Mouse (Mus musculus): ENCODE data around the gene Ep300.

Gene Ep300

DNA sequence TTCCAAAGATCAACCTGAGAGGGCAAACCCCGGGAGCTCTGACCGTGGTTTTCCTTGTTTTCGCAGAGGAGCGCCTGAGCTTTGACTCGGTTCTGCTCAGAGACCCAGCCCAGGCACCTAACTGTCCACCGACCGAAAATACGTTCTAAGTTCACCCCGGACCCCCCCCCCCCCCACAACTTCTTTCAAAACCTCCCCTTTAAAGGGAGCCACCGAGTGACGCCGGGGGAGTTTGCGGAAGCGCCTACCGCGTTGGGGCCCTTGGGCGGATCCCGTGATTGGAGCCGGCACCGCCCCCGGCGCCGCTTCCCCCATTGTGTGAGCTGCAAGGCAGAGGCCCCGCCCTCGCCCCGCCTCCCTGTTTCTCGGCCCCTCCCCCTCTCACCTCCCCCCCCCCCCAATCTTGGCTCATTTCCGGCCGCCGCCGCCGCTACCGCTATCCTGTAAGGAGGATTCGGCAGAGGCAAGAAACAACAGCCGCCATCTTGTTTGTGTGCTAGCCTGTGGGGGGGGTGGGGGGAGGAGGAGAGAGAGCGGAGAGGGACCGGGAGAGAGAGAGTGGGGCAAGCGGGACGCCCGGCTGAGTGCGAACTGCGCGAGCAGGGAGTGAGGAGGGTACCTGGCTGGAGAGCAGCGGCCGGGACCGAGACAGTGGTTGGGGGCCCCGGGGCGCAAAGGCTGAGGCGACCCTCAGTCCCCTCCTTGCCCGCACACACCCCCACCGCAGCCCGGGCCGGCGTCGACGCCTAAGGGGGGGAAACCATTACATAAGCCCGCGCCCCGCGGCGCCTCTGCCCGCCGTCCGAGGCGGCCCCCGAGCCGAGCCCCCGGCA is at the start of gene Ep300:
TSS of gene Ep300 (plus strand) at position 439 of the 833 bp plus-strand sequence.
- in situ Hi-C loops (cut with MboI, MseI): loop anchor here (5.0 kb wide), 1 partner anchor 123 kb away; no protein-coding TSS in a partner anchor

DNA sequence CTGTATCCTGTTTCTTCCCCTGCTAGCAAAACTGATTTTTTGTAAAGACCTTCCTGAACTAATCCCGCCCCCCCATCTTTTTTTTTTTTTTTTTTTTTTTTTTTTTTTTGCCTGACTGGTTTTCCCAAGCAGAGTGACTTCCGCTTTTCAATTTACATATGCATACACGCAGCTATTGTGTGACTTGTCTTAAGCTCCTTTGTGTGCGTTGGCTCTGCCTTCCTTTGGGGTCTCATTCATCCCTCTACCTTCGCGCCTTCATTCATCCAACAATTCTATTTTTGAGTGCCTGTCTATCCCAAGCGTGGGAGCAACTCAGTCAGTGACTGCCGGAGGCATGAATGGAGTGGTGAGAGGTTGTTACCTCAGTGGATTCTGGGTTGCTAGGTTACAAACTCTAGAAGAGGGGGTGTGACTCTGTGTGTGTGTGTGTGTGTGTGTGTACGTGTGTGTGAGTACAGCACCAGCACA is 49.2 kb upstream of the Ep300 start:
- in situ Hi-C loops (cut with MboI, MseI): no loop called here

DNA sequence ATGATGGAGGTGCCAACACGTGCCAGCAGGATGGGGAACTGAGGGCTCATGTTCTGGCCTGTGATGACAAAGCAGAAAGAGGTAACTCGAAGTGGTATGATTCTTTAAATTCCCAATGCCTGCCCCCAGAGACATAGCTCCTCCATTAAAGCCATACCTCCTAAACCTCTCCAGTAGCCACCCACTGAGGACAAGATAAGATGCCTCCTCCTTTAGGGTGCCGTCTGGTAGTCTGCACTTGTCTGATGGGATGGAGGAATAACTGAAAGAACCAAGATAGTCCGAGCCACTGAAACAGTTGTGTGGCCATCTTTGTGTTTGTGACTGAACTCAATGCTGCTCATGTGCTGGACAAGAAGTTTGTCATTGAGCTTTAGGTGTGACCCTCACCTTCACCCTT is 47.0 kb upstream of the Ep300 start:
- in situ Hi-C loops (cut with MboI, MseI): no loop called here

DNA sequence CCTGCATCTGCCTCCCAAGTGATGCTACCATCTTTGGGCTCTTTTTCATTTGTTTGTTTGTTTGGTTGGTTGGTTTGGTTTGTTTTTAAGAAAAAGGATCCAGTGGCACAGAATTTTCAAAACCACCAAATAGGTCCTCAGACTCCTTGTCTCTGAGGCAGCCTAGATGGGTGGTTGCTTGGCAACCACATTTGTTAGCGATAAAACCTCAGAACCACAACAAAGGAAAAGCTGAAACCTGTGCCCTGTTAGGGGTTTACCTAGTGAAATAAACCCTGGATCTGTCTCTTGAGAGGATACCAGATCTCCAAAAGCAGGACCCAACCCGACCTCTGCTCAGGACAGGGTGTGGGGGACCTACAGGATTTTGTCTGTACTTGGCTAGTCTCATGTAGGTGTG is 45.6 kb upstream of the Ep300 start:
- in situ Hi-C loops (cut with MboI, MseI): no loop called here

DNA sequence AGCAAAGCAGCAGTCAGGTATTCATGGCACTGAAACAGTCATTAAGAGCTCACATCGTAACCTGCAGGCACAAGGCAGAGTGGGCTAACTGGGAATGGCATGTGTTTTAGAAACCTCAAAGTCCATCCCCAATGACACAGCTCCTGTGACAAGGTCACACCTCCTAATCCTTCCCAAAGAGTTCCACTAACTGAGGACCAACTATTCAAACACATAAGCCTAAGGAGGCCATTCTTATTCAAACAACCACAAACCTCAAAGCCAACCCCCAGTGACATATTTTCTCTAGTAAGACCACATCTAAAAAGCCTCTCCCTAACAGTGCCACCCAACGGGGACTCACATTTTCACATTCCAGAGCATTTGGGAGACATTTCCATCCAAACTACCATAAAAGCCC is 40.2 kb upstream of the Ep300 start:
- in situ Hi-C loops (cut with MboI, MseI): loop anchor here (5.0 kb wide), 1 partner anchor 32 kb away; no protein-coding TSS in a partner anchor

DNA sequence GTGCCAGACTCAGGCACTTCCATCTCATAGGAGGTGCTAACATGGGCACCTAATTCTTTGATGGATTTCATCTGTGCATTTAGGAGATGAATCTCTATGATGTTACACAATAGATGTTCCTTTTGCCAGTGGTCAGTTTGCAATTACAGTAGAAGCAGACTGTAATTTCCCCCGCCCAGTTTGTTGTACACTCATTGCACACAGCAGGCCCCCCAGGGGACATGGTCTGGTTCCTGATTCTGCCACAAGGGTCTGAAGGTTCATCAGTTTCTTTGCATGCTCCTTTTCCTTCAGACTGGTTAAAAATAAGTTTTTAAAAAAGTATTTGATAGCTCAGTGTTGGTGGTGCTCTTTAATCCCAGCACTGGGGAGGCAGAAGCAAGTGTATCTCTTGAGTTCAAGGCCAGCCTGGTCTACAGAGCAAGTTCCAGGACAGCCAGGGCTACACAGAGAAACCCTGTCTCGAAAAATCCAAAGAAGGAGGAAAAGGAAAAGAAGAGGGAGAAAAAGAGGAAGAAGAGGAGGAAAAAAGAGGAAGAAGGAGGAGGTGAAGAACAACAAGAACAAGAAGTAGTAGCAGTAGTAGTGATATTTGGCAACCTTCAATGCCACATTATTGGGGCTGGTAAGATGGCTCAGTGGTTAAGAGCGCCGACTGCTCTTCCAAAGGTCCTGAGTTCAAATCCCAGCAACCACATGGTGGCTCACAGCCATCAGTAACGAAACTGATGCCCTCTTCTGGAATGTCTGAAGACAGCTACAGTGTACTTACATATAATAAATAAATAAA is 39.6 kb upstream of the Ep300 start:
- in situ Hi-C loops (cut with MboI, MseI): no loop called here

DNA sequence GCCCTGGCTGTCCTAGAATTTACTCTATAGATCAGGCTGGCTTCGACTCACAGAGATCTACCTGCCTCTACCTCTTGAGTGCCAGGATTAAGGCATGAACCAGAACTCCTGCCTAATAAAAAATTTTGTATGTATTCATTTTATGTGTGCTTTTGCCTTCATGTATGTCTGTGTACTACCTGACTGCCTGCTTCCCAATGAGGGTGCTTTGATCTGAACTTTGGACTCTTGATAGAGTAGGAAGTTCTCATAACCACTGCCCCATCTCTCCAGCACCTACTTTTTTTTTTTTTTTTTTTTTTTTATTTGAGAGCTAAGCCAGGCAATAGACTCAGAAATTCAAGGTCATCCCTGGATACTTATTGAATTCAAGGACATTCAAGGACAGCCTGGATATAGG is 31.7 kb upstream of the Ep300 start:
- in situ Hi-C loops (cut with MboI, MseI): no loop called here

DNA sequence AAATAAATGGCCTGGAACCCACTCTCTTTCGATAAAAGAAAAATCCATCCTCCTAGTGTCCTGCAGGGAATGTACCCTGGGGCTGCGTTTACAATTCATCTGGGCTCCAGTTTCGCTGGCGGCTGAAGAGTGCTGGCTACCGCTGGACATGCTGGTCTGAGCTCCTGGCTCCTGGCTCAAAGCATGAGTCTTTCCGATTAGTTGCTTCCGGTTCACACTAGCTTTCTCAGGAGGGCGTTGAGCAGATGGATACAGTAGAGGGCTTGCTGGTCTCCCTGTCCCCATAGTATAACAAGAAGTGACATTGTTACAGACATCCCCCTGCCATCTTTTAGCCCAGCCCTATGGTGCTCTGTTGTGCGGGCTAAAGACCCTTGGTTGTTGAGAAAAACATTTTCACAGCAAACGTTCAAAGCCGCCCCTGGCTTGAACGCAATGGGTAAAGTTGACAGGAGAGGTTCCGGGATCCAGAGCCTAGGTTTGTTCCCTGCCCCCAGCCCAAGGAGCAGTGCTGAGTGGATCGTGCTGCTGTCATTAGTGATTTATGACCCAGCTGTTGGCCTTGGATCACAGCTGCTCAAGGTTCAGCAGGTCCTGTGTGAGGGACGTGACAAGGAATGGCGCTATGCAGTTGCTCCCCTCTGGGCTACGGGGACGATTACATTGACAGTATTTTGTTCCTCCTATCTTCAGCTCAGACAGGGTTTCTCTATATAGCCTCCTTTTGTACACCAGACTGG is 30.4 kb upstream of the Ep300 start:
- in situ Hi-C loops (cut with MboI, MseI): no loop called here

DNA sequence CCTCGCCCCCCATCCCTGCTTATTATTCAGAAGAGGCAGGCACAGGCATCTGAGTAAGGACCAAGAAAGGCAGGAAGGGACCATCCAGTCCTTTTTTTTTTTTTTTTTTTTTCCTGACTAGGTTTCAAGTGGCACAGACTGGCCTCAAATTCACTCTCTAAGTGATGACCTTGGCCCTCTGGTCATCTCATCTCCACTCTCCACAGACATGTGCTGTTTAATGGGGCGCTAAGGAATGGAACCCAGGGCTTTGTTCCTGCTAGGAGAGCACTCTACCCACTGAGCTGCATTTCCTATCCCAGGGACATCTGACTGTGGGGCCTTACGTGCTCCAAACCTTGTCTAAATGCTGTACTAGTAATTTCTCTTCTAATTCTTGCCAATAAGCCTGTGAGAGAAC is 29.2 kb upstream of the Ep300 start:
- in situ Hi-C loops (cut with MboI, MseI): no loop called here

DNA sequence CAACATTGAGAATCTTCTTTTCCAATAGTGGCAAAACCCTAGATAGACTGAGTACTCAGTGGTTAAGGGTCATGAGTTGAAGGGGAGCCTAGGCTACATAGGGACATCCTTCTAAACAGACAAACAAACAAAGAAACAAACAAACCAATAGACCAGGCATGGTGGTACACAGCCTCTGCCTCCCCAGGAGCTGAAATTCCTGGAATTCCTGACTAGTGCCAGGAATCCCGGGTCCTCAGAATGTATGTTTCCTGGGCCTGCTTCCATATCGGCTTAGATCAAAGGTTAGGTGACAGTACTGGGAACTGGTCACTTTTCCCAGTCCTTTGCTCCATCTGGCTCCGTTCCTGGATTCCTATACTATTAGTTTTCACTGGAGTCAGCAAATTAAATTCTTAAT is 23.6 kb upstream of the Ep300 start:
- in situ Hi-C loops (cut with MboI, MseI): no loop called here

DNA sequence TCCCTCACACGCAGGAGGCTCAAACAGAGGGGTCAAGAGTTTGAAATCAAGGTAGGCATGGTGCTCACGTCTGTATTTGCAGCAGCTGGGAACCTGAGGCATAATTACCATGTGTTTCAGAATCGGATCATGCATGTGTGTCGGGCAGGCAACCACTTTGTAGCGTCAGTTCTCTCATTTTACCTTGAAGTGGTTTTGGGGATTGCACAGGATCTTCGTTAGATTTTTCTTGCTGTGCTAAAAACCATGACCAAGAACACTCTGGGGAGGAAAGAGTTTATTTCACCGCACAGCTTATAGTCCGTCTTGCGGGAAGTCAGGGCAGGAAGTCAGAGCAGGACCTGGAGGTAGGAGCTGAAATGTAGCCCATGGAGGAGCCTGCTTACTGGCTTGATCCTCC is 23.2 kb upstream of the Ep300 start:
- in situ Hi-C loops (cut with MboI, MseI): no loop called here

DNA sequence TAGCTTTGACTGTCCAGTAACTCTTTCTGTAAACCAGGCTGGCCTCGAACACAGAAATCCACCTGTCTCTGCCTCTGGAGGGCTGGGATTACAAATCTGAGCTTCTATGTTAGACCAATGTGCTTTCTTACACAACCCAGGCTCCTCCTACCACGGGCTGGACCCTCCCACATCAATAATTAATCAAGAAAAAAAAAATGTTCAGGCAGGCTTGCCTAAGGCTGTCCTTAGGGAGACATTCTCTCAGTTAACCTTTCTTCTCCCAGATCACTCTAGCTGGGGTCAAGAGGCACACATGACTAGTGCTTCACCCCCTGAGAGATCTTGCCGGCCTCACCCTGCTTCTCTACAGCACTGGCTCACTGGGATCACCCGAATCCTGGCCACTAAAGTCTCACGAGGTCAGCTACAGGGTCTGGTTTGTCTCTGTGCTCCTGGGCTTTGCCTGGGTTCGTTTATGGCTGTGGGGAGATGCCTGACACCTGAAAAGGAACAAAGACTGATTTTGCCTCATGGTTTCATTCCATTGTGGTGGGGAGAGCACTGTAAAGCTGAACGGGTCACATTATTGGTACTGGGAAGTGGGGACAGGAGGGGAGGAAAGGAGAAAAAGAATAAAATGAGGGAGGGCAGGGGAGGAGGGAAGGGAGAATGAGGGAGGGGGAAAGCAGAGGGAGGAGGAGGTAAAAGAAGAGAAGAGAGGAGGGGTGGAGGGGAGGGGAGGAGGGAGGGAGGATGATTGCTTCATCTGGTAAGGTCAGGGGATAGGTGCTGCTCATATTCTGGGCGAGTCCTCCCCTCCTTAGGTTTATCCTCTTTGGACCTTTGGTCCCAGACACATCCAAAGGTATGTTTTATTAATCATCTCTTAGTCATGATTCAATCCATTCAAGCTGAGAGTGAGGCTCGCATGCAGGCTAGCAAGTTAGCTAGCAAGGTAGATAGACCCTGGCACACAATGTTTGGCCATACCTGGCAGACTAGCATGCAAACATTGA is 22.4 kb upstream of the Ep300 start:
- in situ Hi-C loops (cut with MboI, MseI): no loop called here

DNA sequence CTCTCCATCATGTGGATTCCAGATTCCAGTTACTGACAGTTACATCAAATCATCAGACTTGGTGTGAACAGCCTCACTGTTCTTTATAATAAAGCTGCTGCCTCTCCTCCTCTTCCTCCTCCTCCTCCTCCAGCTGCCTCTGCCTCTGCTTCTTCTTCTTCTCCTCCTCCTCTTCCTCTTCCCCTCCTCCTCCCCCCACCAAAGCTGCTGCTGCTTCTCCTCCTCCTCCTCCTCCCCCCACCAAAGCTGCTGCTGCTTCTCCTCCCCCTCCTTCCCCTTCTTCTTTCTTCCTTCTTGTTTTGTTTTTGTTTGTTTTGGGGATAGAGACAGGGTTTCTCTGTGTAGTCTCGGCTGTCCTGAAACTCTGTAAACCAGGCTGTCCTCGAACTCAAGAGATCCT is 17.1 kb upstream of the Ep300 start:
- in situ Hi-C loops (cut with MboI, MseI): no loop called here

DNA sequence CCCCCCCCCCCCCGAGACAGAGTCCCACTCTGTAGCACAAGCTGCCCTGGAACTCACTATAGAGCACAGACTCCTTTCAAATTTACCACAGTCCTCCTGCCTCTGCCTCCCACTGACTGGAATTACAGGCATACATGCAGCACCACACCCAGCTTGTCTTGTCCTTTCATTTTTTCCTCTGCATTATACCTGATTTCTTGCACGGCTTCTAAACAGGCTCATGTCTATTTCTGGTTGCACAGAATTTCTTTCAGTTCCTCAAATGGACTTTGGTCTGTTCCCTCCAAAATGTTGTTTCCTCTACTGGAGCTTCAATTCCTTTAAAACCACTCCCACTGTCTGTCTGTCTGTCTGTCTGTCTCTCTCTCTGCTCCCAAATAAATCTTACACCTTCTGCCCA is 16.6 kb upstream of the Ep300 start:
- in situ Hi-C loops (cut with MboI, MseI): no loop called here

DNA sequence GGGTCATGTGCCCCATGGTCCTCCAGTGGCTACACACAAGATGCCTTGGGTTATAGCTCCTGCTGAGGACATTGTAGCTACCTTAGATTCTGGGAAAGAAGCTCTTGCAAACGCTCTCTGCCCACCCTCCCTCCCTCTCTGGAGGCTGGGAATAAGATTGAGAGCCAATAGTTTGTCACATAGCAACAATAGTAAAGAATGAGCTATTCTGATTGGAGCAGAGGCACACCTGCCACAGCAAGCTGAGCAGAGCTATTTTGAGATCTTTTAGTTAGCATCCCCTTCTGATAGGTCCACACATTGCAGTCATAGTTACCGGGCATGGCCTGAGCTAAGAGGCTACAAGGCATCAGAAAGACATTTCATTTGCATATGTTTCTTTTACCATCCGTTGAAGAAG is 8.2 kb upstream of the Ep300 start:
- in situ Hi-C loops (cut with MboI, MseI): loop anchor here (5.0 kb wide), 1 partner anchor 35 kb away; no protein-coding TSS in a partner anchor

DNA sequence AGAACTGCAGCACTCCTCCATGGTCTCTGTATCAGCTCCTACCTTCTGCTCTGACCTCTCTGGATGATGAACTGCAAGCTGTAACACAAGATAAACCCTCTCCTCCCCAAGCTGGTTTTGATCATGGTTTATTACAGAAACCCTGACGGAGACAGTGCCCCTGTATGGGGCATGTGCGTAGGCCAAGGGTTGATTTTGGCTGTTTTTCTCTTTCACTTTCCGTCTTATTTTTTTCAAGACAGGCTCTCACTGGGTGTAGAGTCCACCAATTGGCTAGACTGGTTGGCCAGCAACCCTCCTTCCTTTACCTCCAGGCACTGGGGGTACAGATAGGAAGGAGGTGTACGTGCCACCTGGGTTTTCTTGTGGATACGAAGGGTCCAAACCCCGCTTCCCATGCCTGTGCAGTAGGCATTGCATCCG is 7.4 kb upstream of the Ep300 start:
- in situ Hi-C loops (cut with MboI, MseI): loop anchor here (5.0 kb wide), 1 partner anchor 35 kb away; no protein-coding TSS in a partner anchor

DNA sequence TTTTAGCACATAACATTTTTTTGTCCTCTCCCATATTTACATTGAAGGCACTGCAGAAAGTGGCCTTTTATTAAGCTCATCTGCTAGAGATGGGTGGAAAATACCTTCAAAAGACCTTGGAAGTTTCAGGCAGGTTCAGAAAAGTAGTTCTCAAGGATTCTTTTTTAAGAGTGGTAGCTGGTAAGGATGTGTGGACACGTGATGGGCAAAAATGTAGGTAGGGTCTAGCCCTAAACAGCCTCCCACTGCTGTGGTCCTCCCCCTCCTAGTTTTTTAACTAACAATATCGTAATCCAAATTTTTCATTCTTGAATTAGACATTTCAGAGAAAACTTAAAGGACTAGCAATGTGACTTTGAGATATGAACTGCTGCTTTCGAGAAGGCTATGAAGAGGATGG is 685 bp upstream of the Ep300 start:
- in situ Hi-C loops (cut with MboI, MseI): loop anchor here (5.0 kb wide), 1 partner anchor 122 kb away; no protein-coding TSS in a partner anchor

DNA sequence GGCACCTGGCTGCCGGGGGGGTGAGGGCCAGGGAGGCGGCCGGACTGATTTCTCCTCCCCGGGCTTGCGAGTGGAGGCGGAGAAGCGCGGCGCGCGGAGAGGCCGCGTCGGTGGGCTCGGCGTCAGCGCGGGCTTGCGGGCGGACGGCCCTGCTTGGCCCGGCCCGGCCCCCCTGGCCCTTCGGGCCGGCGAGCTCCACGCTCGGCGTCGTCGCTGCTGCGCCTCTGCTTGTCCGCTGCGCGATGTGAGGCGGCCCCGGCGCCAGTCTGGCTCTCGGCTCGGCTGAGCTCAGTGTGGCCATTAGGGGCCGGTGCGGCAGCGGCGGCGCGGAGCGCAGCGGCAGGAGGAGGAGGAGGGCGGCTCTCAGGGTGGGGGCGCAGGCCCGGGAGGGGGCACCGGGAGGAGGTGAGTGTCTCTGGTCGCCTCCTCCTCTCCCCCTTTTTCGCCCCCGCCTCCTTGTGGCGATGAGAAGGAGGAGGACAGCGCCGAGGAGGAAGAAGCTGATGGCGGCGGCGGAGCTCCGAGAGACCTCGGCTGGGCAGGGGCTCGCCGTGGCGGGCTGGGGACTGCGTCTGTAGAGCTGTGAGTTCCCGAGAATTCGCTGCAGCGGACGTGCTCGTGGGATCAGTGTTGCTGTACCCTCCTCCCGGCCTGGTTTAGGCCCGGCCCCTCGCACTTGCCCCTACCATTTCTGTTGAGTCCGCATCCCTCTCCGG is 753 bp downstream of the Ep300 start:
- in situ Hi-C loops (cut with MboI, MseI): no loop called here

DNA sequence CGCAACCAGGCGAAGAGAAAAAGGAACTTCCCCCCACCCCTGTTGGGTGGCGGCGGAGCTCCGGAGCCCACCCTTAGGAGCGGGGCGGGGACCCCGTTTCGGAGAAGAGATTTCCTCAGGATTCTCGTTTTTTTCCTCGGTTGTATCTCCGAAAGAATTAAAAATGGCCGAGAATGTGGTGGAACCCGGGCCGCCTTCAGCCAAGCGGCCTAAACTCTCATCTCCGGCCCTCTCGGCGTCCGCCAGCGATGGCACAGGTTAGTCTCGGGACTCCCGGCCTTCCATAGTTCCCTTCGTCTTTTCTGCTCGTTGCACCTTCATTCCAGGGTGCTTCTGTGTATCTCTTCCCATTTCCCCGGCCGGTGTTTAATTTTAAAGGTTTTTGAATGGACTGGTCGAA is 1.3 kb downstream of the Ep300 start:
- in situ Hi-C loops (cut with MboI, MseI): no loop called here

DNA sequence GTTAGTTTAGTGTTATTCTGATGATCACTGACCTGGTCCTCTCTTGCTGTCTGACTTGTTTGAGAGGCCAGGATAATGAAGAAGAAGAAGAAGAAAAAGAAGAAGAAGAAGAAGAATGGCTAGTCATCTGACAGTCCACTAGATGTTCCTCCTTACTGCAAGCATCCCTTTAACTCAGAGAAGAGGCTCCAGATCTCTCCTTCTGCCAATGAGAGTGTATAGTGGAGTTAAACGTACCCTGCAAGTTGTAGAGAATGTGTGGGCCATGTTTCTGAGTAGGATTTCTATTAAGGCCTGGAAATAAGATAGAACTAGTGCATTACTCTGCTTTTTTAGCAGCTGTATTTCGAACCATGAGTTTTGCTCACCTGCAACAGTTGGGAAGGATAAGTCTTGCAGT is 2.5 kb downstream of the Ep300 start:
- in situ Hi-C loops (cut with MboI, MseI): no loop called here
